Mouse (Mus musculus) mouse trophoblast stem cell (cell line): ENCODE measurements around the gene Nfatc4.

Experiments
- in situ Hi-C, 2 experiments: fragments of 300-500 bp; cut with MseI, MboI; formaldehyde crosslinking; loops; 2 replicates in 1 of 2; 3 replicates in 1 of 2; pipeline ENCODE4 v1.15.1; 2025

The Nfatc4 gene

DNA sequence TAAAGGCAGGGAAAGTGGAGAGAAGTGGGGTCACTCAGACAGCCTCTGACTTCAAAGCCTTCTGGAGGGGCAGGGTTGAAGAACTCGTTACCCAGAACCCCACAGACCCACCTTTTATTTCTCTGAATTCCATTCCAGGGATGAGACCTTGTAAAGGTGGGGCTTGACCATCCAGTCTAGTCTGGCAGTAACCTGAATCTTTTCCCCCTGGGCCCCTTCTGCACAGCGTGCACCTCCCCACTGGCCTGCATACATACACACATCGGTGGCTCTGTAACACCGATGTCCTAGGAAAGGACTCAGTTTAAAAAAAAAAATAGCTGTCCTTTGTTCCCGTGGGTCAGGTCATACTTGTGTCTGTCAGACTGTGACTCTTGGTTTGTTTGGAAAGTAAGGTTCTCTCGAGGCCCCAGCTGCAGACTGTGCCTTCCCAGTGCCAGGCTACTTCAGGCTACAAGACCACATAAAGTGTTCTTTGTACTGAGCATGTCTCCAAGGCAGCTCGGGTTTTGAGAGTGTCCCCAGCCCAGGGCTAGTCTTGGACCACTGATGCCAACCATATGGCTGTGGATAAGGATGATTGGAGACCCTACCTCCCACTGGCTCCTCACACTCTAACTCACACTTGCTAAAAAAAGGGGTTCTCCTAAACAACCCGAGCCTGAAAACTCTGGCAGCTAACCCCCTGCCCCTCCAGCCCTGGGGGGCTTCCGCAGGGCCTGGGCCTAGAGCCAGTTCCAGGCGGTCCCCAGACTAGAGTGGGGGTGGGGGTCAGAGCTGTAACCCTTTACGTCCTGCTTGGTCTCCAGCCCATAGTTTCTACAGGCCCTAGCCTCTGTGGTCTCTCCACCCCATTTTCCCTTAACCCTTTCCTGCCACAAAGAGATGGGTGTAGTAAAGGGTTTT is 30.0 kb downstream of the Nfatc4 start:
- in situ Hi-C loops = no loop called here

DNA sequence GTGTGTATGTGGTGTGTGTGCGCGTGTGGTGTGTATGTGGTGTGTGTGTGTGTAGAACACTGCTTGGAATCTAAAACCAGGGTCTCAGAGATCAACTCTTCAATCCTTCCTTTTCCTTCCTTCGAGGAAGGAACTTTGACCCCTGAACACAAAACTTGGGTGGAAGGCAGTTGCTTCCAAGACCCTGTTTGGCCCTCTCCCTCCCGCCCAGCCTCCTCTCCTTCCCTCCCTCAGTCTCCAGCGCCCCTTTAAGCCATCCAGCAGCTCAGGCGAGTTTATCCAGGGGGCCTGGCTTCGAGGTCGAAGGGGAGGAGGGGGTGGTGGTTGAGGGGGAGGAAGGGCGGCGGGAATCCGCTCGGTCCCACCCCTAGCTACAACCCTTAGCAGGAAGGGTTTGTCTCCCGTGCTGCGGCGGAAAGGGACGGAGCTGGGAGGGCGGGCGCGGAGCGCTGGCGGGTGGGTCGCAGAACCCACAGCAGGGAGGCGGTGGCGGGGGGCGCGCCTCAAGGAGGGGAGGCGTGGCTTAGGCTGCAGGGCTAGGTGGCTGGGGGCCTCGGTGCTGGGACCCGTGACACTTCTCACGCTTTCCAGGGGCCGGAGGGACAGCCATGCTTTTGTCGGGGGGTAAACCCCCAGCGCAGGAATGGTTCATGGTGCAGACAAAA is 30.8 kb downstream of the Nfatc4 start, which contains the start of gene Nynrin:
Nynrin (plus strand) TSS at position 390 of the 665 bp plus-strand sequence.
- in situ Hi-C loops = no loop called here

DNA sequence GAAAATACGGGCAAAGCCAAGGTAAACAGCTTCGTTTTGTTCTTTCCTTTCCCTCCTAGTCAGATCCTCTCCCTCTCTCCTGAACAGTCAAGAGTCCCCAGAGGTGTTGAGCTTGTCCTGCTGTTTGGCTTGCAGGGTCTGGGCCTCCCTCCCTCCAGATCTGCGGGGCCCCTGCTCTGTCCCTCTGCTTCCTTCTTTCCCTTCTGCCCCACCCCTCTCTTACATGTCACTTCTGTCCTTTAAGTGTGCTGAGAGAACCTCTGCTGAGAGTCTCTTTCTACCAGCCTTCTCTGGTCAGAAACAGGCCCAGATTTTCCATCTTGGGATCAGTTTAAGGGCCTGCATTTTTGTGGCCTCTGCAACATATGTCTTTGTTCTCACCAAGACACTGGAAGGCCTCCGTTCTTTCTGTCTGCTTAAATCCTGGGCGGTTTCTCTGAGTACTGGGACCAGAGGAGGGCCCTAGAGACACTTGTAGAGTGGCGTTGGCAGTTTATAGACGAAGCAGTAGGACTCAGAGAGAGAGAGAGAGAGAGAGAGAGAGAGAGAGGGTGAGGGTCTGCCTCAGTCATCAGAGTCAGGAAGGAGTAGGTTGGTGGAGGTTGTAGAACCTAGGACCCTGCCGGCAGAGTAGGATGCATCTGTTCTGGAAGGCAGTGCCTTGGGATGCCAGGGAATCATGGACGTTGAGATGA is 31.6 kb downstream of the Nfatc4 start:
- in situ Hi-C loops = no loop called here

DNA sequence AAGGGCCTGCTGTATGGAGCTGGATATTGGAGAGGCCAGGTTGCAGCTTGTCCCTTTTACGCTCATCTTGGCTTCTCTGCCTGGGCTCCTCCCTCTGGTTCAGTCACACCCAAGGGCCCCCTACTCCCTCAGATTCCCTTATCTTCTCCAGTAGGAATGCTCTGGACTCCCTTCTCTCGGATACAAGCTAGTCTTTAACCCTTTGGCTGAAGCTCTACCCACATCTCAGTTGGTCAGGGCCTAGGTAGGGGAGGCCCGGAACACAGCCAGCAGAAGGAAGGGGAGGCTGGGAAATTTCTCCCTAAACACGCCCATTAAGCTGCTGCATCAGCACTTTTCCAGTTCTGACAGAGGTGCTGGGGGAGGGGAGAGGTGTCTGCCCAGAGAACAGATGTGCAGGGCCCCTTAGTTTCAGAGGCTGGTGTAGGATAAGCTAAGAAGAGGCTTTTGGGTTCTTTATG is 32.2 kb downstream of the Nfatc4 start:
- in situ Hi-C loops = no loop called here

DNA sequence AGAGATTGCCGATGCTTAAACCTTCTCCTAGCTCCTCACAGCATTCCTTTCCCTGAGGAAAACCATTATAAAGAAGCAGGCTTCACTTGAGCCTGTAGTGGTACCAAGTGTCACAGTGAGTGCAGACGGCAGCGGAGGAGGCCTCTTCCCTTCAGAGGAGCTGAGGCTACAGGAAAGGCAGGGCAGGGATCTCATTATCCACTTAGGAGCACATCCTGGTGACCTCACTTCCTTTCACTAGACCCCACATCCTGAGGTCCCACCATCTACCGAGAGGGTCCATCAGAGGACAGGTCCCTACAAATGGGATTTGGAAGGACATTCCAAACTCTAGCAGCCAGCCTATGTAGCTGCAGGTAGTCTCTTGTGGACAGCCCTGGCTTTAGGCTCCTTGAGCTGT is 34.6 kb downstream of the Nfatc4 start:
- in situ Hi-C loops = no loop called here

DNA sequence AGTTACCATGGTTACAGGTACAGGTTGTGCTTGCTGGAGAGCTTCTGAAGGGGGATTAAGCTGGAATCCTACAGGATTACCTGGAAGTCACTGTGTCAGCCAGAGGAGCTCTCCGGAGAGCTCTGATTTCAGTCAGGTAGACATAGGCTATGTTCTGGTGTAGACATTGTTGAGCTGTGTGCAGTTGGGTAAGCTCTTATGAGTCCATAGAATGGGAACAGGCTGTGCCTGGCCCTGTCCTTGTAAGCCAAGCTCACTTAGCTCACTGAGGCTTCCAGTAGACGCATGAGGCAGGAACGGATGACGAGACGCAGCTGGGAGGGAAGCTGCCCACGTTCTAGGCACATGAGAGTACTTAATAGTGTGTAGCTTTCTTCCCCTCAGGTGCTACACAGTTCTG is 39.2 kb downstream of the Nfatc4 start:
- in situ Hi-C loops = no loop called here

DNA sequence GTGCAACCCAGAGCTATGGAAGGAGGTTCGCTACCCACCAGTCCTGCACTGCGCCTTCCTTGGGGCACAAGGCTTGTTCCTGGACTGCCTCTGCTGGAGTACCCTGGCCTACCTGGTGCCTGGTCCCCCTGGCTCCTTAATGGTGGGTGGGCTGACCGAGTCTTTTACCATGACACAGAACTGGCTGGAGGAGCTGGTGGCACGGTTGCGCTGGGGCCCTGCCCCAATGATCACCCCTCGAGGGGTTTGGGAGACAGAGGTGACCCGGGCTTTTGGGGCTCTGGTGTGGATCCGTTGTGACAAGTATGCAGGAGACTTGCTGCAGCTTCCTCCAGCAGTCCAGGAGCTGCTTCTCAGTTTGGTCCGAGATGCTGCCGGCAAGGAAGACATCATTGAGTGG is 40.0 kb downstream of the Nfatc4 start:
- in situ Hi-C loops = no loop called here

DNA sequence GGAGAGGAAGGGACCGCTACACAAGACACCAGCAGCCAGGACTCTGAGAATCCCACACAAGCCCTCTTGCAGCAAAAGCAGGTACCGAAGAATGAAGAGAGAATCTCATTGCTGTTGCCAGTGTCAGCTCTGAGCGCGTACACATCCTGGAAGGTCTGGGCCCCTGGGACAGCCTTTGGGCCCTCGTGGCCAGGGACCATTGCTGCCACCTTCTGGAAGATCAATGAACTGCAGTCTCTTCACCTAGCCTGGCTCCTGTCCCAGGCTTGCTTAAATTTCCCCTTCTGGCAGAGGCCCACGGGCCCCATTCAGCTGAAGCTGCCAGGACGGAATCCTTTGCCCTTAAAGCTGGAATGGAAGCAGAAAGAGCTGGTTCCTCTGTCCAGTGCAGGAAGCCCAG is 40.8 kb downstream of the Nfatc4 start:
- in situ Hi-C loops = no loop called here

DNA sequence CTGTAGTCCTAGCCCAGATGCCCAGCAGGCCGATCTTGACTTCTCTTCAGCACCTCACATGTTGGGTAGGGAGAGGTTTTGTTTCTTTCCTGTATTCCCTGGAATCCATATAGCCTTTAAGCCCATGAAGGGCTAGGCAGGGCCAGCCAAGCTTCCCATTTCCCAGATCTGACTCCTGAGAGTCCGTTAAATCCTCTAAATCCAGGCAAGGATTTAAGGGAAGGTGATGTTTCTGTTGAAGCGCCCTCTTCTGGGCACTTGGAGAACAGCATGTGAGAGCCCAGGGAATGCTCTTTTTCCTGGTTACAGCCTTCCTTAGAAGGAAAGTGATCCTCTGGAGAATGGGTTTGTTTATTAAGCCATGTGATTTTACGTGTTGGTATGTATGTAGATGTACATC is 44.0 kb downstream of the Nfatc4 start:
- in situ Hi-C loops = no loop called here

DNA sequence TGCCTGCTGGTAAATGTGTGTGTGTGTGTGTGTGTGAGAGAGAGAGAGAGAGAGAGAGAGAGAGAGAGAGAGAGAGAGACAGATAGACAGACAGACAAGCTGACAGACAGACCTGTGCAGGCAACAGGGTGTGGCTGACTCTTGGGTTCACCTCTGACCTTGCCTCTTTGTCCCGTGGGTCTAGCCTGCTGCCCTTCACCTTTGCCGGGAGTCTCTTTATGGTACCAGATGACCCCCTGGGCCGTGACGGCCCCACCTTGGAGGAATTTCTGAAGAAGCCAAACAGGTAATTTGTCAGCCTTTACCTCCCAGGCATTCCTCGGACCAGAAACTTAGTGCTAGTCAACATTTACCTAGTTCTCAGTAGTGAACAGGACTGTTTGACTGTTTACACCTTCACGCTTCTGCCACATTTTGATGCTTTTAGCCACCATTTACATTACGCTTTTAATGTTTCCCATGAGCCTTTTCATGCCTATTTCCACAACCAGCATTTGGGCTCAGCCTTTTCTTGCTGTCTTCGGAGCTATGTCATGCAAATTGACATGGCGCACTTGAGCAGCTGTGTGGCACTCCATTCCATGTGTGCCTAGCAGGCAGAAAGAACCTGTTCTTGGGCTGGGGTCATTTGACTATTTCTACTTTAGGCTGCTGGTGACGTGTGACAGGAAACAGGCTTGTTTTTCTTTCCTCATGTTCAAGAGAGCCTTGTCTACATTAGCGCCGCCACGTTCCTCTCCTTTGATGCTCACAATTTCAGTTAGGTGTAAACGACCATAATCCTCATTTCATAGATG is 45.5 kb downstream of the Nfatc4 start:
- in situ Hi-C loops = no loop called here

DNA sequence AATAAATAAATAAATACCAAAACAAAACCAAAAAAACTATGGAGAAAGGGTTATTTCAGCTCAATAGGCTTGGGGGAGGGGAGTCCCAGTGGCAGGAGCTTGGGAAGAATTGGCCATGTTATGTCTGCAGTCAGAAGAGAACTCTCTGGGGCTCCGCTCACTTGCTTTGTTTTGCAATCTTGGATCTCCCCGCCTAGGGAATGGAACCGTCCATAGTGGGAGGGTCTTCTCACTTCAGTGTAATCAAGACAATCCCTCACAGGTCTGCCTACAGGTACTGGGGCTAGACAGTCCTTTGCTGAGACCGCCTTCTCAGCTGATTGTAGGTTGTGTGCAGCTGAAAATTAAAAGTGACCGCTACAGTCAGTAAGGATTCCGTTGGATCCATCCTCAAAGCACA is 46.6 kb downstream of the Nfatc4 start:
- in situ Hi-C loops = no loop called here

DNA sequence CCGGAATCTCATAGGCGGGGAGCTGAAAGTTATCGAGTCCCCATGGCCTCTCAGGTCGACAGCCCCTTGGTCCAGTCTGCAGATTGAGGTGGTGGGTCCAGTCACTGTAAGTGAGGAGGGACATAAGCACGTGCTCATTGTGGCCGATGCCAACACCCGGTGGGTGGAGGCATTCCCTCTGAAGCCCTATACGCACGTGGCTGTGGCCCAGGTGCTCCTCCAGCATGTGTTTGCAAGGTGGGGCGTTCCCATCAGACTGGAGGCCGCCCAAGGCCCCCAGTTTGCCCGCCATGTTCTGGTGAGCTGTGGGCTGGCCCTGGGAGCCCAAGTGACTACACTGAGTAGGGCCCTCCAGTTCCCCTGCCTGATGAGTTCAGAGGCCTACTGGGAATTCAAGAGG is 49.1 kb downstream of the Nfatc4 start:
- in situ Hi-C loops = no loop called here

DNA sequence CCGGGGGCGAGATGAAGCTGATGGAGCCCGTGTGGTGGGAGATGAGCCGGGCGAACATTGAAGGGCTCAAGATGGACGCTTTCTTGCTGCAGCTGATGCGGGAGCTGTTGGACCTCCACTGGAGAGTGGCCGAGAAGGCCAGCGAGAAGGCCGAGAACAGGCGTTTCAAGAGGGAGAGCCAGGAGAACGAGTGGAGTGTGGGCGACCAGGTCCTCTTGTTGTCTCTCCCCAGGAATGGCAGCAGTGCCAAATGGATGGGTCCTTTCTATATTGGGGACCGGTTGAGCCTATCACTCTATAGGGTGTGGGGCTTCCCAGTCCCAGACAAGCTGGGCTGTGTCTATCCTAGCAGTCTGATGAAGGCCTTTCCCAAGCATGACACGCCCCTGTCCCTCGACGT is 49.6 kb downstream of the Nfatc4 start:
- in situ Hi-C loops = no loop called here

DNA sequence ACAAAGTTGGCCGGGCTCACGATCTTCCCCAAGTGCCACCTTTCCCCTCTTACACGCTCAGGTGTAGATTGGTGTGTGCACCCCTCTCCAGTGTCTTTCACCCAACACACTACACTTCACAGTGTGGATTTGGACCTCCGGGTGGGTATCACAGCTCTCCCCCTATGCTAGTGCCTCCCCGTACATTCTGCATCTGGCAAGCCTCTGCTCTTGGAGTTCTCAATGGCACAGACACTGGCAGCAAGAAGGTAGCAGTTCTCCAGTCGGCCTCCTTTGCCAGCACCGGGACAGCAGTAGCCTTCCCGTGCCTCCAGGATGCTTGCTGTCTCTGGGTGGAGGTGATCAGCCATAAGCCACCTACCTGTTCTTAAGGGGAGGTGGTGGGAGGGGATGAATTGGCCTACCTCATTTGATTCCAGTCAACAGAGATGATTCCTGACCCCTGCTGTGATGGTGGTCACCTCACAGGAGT is 50.3 kb downstream of the Nfatc4 start:
- in situ Hi-C loops = no loop called here

DNA sequence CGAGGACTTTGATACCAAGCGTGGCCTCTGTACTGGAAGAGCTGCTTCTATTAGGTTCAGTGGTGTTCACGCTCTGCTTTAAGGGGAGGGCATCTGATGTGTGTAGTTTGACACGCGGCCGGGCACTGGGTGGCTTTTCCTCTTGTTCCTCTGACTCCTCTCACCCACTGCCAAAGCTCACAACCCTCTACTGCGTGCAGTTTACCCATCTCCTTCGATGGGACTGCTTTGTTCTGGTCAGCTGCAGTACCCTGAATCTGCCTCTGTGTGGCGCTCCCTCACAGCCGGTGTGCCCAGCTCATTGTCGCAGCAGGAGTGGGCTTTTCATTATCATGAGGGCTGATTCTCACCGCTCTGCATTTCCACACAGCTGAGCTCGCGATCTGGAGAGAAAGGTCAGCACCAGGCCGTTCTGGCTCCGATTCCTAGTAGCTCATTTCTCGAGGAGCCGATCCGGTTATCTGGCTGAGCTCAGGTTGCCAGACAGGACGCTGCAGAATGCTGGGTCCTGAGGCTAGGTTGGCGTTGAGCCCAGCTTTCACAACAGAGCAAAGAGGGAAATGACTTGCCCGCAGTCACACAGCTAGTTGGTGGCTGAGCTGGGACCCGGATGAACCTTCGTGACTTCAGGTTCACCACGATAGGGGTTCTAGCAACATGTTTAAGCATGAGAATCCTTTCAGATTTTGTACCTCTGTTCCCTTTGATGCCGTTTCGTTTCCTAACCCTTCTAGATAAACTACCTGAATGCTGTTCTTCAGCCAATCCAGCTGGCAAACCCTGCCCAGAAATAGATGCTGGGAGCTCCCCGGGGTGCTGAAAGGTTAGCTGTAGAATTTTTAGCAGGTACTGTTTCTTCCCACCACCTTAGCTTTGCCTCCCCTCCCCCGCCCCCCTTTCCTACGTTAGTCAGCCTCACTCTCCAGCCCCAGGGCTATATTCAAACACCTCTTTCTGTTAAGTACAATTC is 51.1 kb downstream of the Nfatc4 start:
- in situ Hi-C loops = no loop called here

DNA sequence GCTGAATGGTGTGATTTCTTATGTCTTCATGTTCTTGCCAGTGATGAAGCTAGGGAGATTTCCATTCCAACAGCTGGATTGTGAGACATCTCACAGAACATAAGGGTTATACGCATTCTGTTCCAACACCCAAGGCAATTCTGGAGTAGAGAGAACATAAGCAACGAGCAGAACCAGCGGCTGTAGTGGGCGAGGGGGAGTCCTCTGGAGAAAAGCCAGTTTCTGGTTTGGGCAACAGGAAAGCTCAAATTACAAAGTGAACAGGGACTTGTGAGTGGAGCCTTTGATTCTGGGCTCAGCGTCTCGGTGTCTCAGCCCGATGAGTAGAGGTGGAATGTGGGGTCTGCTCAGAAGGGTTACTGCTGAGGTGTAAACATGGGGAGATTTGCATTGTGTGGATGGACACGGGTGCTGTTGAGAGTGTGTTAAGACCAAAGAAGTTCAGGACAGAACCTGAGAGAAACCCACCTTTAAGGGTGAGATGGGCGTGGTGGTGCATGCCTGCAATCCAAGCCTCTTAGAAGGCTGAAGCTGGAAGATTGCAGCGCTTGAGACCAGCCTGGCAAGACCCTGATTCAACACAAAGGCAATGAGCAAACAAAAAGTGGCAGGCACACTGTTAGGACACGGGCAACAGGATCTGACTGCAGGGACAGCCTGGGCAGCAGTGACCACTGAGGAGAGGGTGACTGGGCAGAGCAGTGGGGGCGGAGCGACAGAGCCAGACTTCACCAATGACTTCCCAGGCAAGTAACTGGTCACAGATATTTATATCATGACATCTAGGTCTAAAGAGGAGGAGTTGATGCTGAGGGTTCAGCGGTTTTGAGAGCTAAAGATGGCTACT is 54.7 kb downstream of the Nfatc4 start:
- in situ Hi-C loops = loop anchor here (5.0 kb wide), 1 partner anchor 40 kb away; no protein-coding TSS in a partner anchor

DNA sequence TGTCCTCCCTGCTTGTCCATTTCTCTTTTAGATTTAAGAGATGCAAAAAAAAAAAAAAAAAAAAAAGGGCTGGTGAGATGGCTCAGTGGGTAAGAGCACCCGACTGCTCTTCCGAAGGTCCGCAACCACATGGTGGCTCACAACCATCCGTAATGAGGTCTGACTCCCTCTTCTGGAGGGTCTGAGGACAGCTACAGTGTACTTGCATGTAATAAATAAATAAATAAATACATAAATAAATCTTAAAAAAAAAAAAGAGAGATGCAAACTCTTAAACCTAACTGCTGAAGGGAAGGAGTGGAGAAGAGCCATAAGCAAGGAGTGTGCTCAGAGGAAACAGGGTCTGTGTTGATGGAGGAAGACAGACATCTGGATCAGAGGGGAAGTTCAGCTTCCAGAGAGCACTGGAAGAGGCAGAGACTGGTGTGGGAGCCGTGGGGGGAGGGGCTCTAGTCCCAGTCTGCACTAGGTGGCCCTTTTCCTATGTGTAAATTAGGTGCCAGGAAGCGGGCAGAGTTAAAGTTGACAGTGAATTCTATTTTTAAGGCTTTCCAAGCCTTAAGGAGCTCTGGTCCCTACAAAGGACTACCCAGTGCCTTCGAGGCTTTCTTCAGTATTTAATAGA is 55.5 kb downstream of the Nfatc4 start:
- in situ Hi-C loops = loop anchor here (5.0 kb wide), 1 partner anchor 39 kb away; no protein-coding TSS in a partner anchor

DNA sequence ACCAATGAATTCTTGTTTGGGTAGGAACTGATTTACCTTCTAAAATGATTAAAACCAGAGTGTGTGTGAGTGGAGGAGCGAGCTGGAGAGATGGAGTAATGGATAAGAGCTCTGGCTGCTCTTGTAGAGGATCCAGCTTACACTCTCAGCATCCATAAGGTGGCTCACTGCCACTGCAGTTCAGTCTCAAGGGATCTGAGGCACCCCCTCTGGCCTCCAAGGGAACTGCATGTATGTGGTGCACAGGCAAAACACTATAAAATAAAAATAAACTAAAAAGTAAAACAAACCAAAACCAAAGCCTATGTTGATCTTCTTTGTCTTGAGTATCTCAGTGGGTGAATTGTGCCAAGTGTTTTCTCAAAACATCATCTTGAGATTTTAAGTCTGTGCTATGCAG is 56.7 kb downstream of the Nfatc4 start:
- in situ Hi-C loops = loop anchor here (5.0 kb wide), 1 partner anchor 38 kb away; no protein-coding TSS in a partner anchor

DNA sequence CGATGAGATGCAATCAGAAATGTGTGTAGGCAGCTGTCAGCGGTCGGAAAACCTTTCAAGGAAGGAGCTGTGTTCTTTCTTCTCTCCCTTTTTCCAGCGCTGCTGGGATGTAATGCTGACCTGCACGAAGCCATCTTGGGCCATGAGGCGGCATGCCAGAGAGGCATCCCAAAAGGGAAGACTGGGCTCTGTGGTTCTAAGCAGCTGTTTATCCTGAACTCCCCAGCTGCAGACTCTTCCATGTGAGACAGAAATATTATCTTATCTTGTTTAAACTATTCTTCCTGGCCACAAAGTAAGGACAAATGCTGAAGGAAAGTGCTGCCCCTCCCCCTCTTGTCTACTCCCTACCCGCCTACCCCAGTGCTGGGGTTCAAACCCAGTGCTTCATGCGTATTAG is 58.0 kb downstream of the Nfatc4 start:
- in situ Hi-C loops = no loop called here
